Mouse (Mus musculus): ENCODE results near the gene Mnd1.

The Mnd1 gene

DNA sequence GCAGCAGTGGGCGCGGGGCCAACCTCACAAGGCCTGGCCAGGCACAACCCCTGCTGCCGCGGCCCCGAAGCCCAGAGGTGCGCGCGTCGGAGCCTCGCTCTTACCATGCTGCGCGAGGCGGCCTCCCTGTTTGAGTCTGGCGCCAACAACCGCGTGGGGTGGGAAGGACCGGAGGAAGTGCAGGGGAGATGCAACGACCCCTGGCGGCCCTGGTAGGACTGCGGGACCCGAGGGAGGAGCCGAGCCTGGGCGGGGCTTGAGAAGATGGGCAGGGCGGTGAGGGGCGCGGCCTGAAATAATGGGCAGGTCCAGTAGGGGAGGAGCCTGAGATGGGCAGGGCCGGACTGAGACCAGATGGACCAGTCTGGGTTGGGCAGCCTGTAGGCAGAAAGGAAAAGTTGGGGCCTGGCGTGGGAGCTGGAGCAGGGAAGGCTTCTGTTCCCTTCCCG lies at the start of gene Mnd1:
Gene Mnd1 (minus strand): TSS at position 229 of the 449 bp plus-strand sequence.
- peak; percentile 96 to 98 for DNase-seq (ENCODE audit: low spot score in 2 of 2)

DNA sequence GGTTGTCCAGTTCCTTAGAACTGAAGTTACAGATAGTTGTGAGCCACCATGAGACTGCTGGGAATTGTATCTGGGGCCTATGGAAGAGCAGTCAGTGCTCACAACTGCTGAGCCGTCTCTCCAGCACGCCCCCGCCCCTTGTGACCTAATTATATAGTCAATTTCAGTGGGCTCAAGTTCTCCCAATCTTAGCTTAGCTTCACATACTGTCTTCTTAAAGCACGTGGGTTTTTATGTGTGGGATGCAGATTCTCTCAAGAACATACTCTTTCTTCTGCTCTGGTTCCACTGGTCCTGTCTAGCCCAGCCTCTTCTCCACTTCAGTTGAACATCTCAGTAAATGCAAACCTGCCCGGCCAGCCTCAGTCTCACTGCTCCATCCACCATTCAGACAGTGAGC lies 49.1 kb upstream of the Mnd1 start:
- DNase-seq (ENCODE audit: low spot score in 2 of 2): no peak

DNA sequence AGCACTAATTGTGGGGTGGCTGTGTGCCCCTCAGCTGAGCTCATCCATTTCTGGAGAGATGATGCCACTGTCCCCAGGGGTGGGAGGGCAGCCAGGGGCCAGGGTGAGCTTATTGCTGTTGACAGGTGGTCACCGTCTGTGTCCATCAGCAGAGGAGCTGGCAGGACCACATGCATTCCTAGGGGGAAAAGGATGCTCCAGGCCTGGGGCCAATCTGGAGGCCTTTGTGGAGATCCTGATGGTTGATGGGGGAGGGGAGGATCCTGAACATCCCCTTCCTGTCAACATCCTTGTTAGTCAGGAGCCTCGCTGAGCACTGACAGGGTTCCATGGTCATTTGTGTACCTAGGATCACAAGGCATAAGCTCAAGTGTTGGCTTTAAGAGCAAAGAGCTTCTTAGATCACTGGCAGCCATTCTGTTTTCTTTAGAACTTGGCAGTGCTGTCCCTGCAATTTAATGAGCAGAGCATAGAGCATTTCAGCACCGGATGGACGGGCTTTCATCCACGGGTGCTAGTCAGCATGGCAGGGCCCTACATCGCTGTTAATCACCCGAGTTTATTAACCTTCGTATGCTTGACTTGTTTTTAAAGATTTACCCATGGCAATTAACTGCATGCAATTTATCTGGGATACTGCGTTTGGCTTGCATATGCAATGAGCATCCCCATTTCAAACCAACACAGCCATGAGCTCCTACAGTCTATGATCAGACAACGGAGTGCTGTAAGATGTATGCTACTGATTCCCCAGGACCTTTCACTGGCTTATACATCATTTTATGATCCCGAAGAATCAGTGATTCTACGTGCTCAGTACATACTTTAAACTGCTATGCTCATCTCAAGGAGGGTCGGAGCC lies 45.2 kb upstream of the Mnd1 start:
- peak in 1 of 2 experiments; percentile 21 for DNase-seq (ENCODE audit: low spot score in 2 of 2)

DNA sequence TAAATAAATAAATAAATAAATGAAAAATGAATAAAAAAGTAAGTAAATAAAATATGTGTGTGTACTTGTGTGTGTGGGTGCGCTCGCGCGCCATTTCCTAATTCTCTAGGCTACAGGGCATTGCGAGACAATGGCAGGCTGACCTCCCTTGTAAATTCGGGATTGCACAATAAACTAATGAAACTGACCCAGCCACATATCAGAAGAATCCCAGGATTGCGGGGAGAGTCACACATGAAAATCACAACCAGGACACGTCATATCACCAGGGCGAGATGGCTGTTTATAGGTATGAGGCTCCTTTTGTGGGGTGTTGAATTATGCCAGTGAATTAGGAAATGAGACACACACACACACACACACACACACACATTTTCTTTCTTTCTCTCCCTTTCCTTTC lies 43.9 kb upstream of the Mnd1 start:
- no peak for DNase-seq (ENCODE audit: low spot score in 2 of 2)

DNA sequence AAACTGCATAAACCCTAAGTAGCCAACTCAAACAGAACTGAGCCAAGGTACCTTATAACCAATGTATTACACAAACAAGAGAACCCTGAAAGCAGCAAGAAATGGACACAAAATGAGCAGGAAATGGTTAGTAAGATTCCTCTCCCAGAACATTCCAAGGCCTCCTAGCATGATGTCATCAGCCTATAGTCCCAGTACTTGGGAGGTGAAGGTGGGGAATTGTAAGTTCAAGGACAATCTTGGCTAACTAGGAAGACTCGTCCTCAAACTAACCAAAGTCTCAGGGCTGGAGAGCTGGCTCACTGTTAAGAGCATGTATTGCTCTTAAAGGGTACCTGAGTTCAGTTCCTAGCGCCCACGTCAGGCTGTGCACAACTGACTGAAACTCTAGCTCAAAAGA lies 42.6 kb upstream of the Mnd1 start:
- DNase-seq (ENCODE audit: low spot score in 2 of 2): no peak

DNA sequence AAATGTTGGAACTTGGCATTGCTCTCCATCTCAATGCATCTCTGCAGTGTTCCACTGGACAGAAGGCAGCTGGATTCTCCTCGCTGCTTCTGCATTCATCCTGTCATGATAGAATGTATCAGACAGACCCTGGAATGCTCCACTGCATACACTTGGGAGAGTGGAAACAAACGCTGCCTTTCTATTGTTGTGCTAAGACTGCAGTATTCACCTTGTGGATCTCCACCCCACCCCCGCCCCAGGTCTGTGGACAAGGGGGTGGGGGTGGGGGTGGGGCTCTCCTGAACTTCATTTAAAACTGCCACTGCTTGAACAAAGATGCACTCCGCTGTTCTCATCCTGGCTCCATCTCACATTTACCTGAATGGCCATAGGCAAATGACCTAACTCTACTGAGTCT lies 38.3 kb upstream of the Mnd1 start:
- no peak for DNase-seq (ENCODE audit: low spot score in 2 of 2)

DNA sequence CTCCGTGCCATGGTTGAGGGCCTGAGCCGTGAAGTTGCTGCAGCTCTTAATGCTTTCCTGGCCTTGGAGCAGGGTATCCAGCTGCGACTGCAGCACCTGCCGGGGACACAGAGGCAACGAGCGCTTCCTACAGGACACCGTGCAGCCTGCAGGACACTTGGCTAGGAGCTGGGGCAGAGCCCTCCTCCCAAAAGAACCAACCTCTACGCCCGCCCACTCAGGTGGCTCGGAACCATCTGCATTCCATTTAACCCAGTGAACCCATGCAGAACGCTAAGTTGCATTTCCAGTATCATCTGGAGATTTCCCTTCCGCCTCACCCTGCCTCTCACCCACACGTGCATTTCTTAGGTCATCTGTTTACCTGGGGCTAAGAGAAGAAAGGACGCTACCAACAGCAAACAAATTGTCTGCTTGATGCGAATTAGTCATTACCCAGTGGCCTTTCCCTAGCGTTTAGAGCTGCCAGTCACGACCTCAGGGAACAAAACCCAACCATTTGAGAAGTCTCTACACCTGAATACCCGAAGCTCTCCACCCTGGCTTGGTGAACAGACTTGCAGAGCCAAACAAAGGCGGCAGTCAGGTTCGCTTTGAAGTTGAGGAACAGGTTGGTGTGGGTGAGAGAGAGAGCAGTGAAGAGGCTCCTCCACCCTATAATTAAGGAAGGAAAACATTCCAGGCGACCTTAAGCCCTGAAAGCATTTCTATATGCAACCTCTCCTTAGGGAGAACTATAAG lies 35.7 kb upstream of the Mnd1 start:
- no peak for DNase-seq (ENCODE audit: low spot score in 2 of 2)

DNA sequence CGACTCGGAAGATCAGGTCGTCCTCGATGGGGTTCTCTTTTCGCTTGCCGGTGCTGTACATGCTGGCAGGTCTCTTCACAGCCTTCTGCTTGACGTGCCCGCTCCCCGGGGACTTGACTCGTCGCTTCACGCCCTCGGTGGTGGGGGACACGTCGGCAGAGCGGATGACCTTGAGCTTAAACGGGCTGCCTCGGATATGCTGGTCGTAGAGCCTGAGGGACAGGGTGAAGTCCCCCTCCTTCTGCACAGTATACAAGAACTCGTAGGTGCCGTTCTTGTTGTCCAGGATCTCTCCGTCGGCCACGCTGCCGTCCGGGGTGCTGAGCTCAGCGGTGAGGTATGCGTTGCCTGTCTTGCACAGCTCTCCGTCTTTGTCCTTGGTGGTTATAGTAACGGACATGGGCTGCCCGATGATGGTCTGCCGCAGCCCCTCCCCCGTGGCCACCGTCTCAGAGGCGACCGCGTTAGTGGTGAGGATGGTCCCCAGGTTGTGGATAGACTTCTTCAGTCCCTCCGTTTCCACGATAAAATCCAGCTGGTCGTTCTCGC lies 35.0 kb upstream of the Mnd1 start:
- DNase-seq (ENCODE audit: low spot score in 2 of 2): no peak

DNA sequence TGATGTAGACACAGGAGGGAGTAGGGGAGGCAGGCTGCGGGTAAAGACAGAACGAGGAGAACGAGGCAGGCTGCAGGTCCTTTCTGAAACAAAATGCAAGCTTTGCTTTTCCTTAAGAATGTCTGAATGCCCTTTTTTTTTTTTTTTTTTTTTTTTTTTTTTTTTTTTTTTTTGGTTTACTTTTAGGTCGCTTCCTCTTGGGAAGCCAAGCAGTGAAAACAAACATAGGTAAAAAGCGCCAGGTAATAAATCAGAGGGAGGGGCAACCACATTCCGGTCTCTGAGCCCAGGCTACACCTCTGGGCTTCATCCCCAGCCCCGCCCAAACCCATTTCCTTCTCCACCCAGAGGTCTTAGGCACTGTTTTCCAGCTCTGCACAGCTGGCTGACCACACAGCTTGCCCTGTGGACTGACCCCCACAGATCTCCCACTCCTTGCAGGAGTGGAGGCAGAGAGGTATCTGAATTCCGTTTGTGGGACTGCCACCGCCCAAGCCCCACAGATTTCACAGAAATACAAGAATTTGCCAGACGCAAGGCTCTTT lies 34.1 kb upstream of the Mnd1 start:
- peak in 1 of 2 experiments; percentile 14 for DNase-seq (ENCODE audit: low spot score in 2 of 2)

DNA sequence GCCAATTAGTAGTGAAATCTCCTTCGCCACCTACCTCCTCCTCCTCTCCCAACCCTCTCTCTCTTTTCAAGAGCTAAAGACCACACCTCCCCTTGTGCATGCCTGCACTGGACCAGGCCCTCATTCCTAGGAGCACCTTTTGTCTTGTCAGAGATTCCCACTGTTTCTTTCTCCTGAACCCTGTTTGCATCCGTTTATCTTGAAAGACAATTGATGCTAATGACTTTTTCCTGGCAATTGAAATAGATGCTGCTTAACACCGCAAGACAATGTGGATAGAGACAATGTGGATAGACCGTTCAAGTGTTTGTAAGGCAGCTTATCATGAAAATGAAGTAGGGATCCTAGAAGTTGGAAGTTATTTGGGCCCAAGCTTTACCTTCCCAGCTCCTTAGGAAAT lies 26.1 kb upstream of the Mnd1 start:
- DNase-seq (ENCODE audit: low spot score in 2 of 2): no peak

DNA sequence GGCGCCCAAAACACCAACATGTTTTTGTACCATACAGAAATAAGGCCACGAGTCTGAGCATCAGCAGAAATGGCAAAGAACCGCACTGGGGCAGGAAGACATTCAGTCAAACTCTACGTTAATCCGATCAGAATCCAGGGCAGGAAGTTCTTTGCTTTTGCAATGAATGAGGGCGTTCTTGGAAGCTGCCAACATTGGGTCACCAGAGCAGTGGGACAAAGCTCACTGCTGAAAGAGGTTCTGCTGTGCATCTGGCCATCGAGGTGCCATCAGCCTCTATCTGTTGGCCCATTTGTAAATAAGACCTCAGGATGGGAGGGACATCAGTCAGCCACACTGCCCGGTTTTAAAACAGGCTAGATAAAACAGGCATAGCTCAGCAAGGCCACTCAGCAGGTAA lies 25.5 kb upstream of the Mnd1 start:
- DNase-seq (ENCODE audit: low spot score in 2 of 2): no peak

DNA sequence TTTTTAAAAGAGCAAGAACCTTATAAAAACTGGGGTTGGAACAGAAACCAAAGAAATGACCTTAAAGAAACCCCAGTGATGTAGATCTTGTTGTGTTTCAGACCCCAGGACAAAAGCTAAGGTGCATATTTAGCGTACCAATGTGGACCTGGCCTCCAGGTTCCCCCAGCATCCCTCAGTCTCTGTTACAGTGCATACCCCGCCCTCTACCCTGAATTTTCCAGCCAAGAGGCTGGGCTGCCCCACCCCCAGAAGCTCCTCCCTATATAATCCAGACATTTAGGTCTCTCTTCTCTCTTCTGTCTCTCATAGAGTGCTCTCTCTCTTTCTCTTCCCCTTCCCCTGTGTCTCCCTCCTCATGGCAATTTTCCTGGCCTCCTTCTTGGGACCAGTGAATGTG lies 24.7 kb upstream of the Mnd1 start:
- DNase-seq (ENCODE audit: low spot score in 2 of 2): no peak

DNA sequence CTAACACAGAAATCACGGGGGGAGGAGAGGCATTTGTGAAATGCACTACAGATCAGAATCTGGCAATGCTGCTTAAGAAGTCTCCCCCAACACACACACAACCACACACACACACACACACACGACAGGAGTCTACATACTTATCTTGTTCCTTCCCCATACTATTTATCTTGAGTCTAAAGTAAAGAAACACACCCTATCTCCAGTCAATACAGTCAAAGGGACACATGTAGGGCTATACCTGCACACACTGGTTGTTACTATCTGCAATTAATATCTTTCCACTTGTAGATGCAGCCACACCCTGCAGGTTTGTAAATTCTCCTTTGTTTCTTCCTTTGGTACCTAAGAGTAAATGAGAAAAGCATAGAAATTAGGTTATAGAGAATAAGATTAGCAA lies 22.2 kb upstream of the Mnd1 start:
- DNase-seq (ENCODE audit: low spot score in 2 of 2): no peak

DNA sequence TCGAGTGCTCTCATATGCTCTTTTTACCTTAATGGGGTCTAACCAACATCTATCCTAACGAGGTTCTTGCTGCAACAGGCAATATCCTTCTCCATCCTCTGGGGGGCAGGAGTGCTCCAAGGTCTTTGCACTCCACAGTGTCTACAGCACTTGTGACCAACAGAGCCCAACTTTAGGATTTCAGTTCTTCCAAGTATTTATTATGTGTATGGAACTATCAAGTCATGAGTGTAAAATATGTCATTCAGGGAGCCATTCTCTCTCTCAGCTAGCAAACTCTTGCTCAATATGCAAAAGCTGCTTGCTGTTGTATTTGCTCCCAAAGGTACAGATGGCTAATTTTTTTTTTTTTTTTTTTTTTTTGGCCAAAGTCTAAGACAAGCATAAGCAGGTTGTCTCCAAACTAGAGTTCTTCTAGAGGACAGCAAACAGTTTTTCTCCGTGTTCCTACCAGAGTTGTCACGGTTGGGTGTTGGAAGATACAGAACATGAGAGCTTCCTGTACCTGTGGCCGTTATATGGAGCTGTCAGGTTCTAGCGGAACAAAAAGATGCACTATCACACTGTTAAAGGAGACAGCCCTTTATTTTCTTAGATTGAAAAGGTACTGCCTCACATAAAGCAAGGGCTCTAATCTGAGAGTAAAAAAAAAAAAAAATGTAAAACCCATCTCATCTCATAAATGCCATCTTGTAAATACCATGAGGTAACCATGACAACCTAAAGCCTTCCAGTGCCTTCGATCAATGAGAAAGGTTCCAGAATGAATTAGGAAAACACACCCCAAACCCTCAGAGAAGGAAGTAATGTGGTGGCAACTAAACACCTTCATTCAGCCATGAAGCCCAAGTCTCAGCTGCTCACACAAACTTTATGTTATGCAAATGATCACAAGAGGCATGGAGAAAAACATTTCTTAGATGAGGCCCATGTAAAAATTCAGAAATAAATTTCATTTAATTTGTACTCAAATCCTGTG lies 20.0 kb upstream of the Mnd1 start:
- DNase-seq (ENCODE audit: low spot score in 2 of 2): peak; percentile 19 to 71

DNA sequence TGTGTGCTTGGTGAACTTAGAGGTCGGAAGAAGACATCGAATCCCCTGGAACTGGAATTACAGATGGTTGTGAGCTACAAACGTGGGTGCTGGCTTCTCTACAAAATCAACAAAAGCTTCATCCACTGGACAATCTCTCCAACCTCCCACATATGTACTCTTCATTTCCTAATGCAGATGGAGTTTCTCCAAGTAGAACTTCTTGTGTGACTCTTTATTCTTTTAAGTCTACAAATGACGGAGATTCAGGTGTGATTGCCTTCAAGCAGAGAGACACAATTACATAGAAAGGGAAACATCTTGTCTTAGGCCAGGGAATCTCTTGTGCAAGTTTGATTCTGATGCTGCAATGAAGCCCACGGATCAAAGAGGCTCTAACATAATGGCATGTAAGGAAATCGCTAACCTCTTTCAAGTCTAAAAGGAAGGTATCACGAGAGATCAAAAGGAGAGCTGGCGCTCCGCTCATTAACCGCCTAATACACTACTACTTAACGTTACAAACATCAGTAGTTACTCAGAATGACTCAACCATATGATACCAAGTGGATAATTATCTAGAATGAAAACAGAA lies 18.1 kb upstream of the Mnd1 start, which contains the start of gene Gm6525:
Gene Gm6525 (plus strand): TSS at position 524 of the 574 bp plus-strand sequence.
- DNase-seq (ENCODE audit: low spot score in 2 of 2): no peak

DNA sequence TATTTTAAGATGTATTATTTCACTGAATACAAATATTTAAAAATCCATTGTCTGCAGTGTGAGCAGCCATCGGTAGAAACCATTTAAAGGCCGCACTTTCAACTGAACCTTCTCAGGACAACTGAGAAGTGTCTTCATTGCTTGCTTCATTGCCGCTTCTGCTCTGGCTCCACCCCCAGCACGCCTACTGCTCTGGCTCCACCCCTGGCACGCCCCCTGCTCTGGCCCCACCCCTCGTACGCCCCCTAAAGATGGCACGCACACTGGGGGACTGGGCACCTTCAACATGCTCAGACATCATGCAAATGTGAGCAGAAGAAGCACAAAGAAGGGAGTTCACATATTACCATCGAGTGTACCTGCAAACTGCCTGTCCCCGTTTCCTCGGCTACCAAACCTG lies 16.8 kb upstream of the Mnd1 start:
- DNase-seq (ENCODE audit: low spot score in 2 of 2): no peak

DNA sequence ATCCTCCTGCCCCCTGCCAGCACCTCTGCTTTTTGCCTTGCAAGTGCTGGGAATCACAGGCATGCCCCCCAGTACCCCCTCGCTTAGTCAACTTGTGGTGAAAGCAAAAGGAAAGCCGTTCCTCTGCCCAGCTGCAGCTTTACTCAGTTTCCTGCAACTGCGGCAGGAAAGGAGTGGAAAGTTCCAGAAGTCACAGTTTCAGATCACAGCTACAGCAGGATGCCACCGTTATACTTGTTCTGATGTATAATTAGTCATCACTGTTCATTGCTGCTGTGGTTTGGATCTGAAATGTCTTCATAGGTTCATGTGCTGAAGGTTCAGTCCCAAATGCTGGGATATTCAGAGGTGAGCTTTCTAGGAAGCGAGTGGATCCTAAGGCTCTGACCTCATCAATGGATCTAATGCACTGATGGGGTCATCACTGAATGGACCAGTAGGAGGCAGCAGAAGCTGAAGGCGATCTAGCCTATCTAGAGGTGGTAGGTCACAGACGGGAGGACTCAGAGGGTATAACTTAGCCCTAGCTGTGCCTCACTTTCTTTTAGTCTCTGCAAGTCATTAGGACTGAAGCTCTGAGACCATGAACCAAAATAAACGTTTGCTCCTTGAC lies 13.9 kb upstream of the Mnd1 start:
- no peak for DNase-seq (ENCODE audit: low spot score in 2 of 2)

DNA sequence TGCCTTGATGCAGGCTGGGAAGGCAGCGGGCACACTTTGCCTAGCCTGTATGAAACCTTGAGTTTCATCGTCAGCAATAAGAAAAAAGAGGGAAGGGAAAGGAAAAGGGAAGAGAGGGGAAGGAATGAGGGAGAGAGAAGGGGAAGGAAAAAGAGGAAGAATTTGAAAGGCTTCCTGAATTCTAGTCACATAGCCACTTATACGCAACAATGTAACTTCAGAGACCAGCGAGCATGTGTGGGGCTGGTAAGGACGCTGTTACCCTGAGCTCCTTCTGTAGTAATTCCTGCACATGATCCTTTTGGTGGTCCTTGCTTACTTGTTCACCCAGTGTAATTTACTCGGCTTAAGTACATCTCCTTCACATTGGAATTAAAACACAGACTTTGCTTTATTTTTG lies 13.4 kb upstream of the Mnd1 start:
- no peak for DNase-seq (ENCODE audit: low spot score in 2 of 2)

DNA sequence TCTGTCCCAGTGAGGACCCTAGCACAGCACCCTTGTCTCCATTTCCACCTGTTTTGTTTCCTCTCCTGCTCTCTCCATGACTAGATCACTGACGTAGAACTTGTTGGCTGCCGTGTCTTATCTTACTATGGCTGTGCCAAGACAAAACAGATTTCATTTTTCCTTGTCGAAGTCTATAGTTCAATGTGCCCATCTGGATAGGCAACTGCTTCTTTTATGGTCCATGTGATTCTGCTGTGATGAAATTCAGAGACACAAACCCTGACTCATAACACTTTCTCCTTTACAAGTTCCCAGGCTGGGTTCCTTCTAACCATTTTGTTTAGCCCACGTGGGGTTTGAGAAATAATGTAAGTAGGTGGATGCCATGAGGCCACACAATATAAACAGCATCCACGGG lies 10.5 kb upstream of the Mnd1 start:
- no peak for DNase-seq (ENCODE audit: low spot score in 2 of 2)

DNA sequence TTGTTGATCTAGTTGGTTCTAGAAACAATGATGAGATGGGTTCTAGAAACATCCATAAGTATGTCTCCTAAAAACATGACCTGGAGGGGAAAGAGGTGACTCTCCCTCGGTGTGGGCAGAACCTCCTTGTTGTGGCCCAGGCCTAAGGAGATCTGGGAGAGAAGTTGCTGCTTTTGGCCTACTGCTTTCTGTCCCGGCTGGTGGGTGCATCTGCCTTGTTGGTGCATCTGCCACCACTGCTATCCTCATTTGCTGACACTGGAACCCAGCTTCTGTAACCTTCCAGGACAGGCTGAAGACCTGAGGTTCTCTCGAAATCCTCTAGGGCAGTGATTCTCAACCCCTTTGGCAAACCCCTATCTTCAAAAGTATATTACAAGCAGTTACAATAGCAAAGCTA lies 9.8 kb upstream of the Mnd1 start:
- no peak for DNase-seq (ENCODE audit: low spot score in 2 of 2)
